Mouse (Mus musculus) spleen, adult 2 months (tissue): ENCODE results near the gene Sptlc2. TPM values are rescaled to one million over a fixed set of nuclear protein-coding genes. Genes with fewer than 3 reads are reported as not detected.

Experiments
- DNase-seq, 2 experiments: peaks; one replicate each; pipeline versions ENCODE4 v3.0.0 to v3.0.0-alpha.2; 2012 to 2021; ENCODE audit warnings: low spot score in 2 of 2, low read depth in 1 of 2
- H3K27ac ChIP-seq: fragments of 200-500 bp; 2 replicates; pipeline ENCODE4 v1.5.1; 2012; ENCODE audit warnings: low read length, inconsistent platforms; ENCODE audit not compliant: insufficient read depth
- H3K27me3 ChIP-seq: fragments of 200-500 bp; 2 replicates; pipeline ENCODE4 v1.6.1; 2012; ENCODE audit warnings: mild to moderate bottlenecking, moderate library complexity, low read length, inconsistent platforms; ENCODE audit not compliant: control insufficient read depth, insufficient read depth
- H3K36me3 ChIP-seq: fragments of 200-500 bp; 2 replicates; pipeline ENCODE4 v1.6.1; 2012; ENCODE audit warnings: mild to moderate bottlenecking, low read length, inconsistent platforms; ENCODE audit not compliant: control insufficient read depth, insufficient read depth
- H3K4me1 ChIP-seq: fragments of 200-500 bp; 2 replicates; pipeline ENCODE4 v1.6.1; 2011; ENCODE audit warnings: inconsistent platforms; ENCODE audit not compliant: control insufficient read depth, insufficient read depth, insufficient read length
- H3K4me3 ChIP-seq: fragments of 200-500 bp; 2 replicates; pipeline ENCODE4 v1.5.1; 2011; ENCODE audit warnings: mild to moderate bottlenecking, inconsistent platforms; ENCODE audit not compliant: insufficient read depth, insufficient read length; ENCODE audit errors: extremely low read depth
- CTCF ChIP-seq: fragments of 200-500 bp; IDR thresholded peaks from 2 replicates; pipeline ENCODE4 v1.5.1; 2011; ENCODE audit warnings: mild to moderate bottlenecking, inconsistent platforms; ENCODE audit not compliant: insufficient read depth, insufficient read length, insufficient replicate concordance; ENCODE audit errors: extremely low read depth
- POLR2A ChIP-seq: fragments of 200-500 bp; IDR thresholded peaks from 2 replicates; pipeline ENCODE4 v1.6.1; 2011; ENCODE audit warnings: low read depth, low read length, inconsistent platforms
- WGBS: fragments of 180-500 bp; shearing (Covaris S2); methylation state at CpG from one replicate; pipeline ENCODE4 v1.1.7; 2018; 5-methylcytosine and 5-hydroxymethylcytosine counted together
- polyA plus RNA-seq: library from polyadenylated mRNA; depleted of rRNA; stranded (reverse); fragments of >200 nt; gene quantifications from 2 replicates; pipeline ENCODE4 v1.2.3, GENCODE M21; 2012

Sptlc2 gene
- polyA plus RNA-seq, 1 experiment = 7.5 TPM

DNA sequence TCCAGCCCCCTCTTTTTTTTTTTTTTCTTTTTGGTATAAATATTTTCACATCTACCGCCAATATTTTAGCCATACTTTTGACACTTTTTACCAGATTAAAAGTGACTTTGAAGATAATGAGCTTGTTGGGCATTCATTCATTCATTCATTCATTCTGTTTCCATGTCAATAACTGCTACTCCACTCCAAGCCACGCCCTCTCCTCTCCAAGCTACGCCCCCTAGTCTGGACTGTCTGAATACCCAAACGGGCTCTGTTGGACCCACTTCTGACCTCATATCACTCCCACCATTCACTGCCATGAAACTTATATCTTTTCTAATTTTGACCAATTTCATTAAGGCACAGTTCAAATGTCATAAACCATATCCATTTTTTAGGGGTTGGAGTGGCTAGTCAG, 87.0 kb downstream of the Sptlc2 start:
- TF ChIP-seq POLR2A (no peak), CTCF (no peak)
- Histone ChIP-seq H3K36me3 (no peaks in the 10 kb centered on the region), H3K27me3 (peaks cover 17% of the 10 kb centered on the region), H3K4me1 (peaks cover 9% of the 10 kb centered on the region), H3K4me3 (no peak overlapping the region), H3K27ac (no peak overlapping the region)
- no peak for DNase-seq
- 64% methylated on average over 4 of the region's 4 CpGs for WGBS

DNA sequence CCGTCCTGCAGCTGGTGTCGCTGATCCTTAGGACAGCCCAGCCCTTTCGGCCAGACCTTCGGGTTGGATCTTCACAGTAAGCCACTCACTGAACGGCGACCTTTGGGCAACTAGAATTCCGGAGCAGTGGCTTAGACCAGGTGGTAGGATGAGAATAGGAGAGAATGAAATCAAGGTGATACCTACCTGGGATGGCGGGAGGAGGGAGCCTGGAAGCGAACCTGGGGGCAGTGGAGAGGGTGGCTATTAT, 87.8 kb downstream of the Sptlc2 start:
- Histone ChIP-seq H3K36me3 (no peaks in the 10 kb centered on the region), H3K27me3 (peaks cover 17% of the 10 kb centered on the region), H3K4me1 (peaks cover 9% of the 10 kb centered on the region), H3K27ac (no peak overlapping the region), H3K4me3 (peak overlapping the region; percentile 54; the same call in 1 of the 2 replicates)
- no peak for DNase-seq
- TF ChIP-seq CTCF (no peak), POLR2A (no peak)
- WGBS = 7% methylated on average over 9 of the region's 9 CpGs

DNA sequence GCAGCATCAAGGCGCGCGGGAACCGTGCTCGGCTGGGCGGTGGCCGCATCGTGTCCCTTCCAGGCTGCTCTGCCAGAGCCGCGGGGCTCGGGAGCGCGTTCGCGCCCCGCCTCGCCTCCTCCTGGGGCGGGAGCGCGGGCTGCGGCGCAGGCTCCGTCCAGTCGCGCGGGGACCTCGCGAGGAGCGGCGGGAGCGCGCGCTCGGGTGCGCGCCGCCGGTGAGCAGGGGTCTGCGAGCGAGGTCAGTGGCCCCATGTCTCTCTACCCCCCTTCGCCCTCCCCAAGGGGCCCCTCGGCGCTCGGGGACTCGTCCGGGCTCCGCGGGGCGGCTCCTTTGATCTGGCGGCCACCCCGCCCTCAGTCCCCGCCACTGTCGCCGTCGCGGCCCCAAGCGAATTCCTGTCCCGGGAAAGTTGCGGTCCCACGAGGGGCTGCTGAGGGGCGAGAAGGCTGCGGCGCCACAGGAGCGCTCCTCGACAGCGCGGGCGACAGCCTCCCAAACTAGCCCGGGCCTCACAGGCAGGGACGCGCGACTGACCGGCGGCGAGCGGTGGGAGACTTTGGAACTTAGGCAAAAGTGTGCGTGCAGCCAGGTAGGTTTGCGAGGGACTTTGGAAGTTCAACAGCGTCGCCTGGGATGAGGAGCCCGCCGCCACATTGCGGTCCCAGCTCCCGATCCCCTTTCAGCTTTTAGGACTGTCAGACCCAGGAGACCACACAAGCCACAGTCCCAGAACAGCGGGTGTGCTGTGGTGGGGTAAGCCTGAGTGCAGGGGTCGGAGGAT, 88.3 kb downstream of the Sptlc2 start, which contains the start of gene Ism2:
Gene Ism2 (minus strand): TSS at position 49 of the 784 bp plus-strand sequence.
- Histone ChIP-seq H3K4me1 (peaks cover 9% of the 10 kb centered on the region), H3K4me3 (peak within 1 kb of the TSS; percentile 54), H3K36me3 (no peaks in the 10 kb centered on the region), H3K27ac (no peak within 1 kb of the TSS), H3K27me3 (peaks cover 17% of the 10 kb centered on the region)
- DNase-seq = no peak
- 1% methylated on average over 74 of the region's 86 CpGs for WGBS
- no peak for TF ChIP-seq CTCF
- no peak for TF ChIP-seq POLR2A

DNA sequence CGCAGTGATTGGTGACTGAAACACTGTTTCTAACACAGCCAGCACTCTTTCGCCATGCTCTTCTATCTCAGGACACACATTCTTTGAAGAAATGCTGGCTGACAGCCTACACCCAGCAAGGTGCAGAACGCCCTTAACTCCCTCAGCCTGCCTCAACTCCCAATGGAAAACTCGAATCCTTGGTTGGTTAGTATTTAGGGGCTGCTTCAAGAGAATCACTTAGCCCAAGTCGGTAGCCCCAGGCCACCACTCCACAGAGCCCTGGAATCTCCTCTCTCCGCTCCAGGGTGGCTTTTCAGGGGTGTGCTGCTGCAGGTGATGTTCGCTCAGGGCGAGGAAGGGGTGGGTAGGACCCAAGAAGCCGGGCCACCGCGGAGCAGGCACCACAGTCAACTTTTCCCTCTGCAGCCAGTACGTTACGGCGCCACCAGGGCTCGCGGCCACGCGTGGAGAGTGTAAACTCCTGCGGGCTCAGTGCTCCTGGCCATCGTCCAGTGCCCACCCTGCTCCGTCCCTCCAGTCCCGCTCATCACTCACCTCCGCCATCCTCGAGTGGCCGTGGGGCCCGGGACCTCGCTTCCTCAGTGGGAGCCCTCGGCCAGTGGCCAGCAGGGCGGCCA, 89.0 kb downstream of the Sptlc2 start:
- H3K36me3 ChIP-seq = no peaks in the 10 kb centered on the region
- DNase-seq = no peak
- peak overlapping the region; percentile 54 for H3K4me3 ChIP-seq
- peaks cover 17% of the 10 kb centered on the region for H3K27me3 ChIP-seq
- no peak overlapping the region for H3K27ac ChIP-seq
- 15% methylated on average over 29 of the region's 29 CpGs for WGBS
- H3K4me1 ChIP-seq = peaks cover 9% of the 10 kb centered on the region
- TF ChIP-seq CTCF (no peak), POLR2A (no peak)

DNA sequence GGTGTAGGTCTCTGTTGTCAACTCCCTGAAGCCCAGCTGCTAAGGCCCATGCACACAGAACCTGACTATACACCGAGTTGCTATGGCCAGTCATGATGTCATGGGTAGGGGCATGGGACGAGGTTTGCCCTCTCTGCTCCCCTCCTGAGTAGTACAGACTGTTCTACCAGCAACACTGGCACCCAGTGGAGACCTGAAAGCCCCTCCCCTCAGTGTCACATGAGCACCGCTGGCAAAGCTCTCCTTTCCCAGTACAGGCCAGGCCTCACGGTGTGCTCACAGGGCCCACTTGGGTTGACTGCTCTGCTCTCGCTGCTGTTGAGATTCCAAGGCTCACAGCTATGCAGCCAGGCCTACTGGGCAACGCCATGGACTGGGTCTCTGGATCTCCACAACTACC, 94.2 kb downstream of the Sptlc2 start:
- WGBS = 87% methylated on average over 6 of the region's 6 CpGs
- no peak overlapping the region for H3K27ac ChIP-seq
- peaks cover under 1% of the 10 kb centered on the region; the same call in 1 of the 2 replicates for H3K27me3 ChIP-seq
- H3K4me3 ChIP-seq = no peak overlapping the region
- no peaks in the 10 kb centered on the region for H3K4me1 ChIP-seq
- no peaks in the 10 kb centered on the region for H3K36me3 ChIP-seq
- TF ChIP-seq POLR2A (no peak), CTCF (no peak)
- DNase-seq = no peak

DNA sequence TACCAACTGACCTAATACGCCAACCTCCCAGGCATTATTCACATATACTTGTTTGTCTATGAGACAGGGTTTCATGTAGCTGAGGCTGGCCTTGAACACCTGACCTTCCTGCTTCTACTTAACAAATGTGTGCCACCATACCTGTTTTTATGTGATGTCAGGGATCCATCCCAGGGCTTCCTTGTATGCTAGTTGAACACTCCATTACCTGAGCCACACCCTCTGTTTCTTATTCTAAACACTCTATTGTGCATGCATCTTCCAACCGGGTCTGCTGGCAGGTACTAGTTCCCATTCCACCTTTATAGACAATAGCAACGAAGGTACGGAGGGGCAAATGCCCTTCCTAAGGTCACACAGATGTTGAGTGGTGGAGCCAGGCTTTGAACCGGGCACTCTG, 99.1 kb downstream of the Sptlc2 start:
- Histone ChIP-seq H3K4me1 (no peaks in the 10 kb centered on the region), H3K27me3 (no peaks in the 10 kb centered on the region), H3K36me3 (no peaks in the 10 kb centered on the region), H3K27ac (no peak overlapping the region), H3K4me3 (no peak overlapping the region)
- WGBS = 93% methylated on average over 5 of the region's 5 CpGs
- no peak for DNase-seq
- TF ChIP-seq POLR2A = no peak
- no peak for TF ChIP-seq CTCF

DNA sequence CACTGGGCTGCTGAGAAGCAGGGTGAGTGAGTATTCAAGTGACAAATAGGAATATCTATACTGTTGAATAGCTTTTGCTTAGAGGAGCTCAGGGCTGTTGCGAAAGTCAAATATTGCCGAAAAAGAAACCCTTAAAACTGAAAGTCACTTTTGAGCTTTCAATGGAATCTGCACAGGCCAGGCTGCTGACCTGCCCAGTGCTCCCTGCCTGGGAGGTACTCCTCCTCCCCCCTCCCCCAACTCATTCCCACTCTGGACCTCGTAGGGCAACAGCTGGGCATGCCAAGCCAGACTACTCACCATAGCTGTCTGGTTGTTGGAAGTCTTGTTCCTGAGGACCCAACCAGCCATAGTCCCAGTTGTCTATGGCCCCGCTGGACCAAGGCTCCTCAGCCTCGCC, 103.4 kb downstream of the Sptlc2 start:
- no peak for TF ChIP-seq POLR2A
- no peak for TF ChIP-seq CTCF
- Histone ChIP-seq H3K4me3 (no peak overlapping the region), H3K4me1 (no peaks in the 10 kb centered on the region), H3K27ac (no peak overlapping the region), H3K36me3 (no peaks in the 10 kb centered on the region), H3K27me3 (no peaks in the 10 kb centered on the region)
- no peak for DNase-seq
- 77% methylated on average over 5 of the region's 5 CpGs for WGBS
